Mouse (Mus musculus) forebrain, embryonic 16.5 days (tissue): ENCODE measurements around the gene Aar2. TPM values are rescaled to one million over a fixed set of nuclear protein-coding genes. Genes with fewer than 3 reads are reported as not detected.
"Not testable (repeated sequence)": the region's sequence is repeated elsewhere in the genome, so short reads cannot be mapped to it uniquely, and the experiment has no call there.

Experiments used
- ATAC-seq: fragments of 200-750 bp; cut with Nextera tagmentation; 2 replicates; pipeline ENCODE4 v1.8.0; 2017; ENCODE audit warnings: mild to moderate bottlenecking, moderate library complexity
- H3K27ac ChIP-seq: fragments of 300-500 bp; sonication (generic); 2 replicates; pipeline ENCODE4 v1.5.1; 2014; ENCODE audit warnings: low read length, control low read depth
- H3K27me3 ChIP-seq: fragments of 300-500 bp; sonication (generic); replicated peaks from 2 replicates; pipeline ENCODE4 v1.6.1; 2014; ENCODE audit warnings: low read length; ENCODE audit not compliant: control insufficient read depth, insufficient read depth
- H3K36me3 ChIP-seq: fragments of 300-500 bp; sonication (generic); 2 replicates; pipeline ENCODE4 v1.6.1; 2014; ENCODE audit not compliant: control insufficient read depth, insufficient read depth
- H3K4me1 ChIP-seq: fragments of 300-500 bp; sonication (generic); replicated peaks from 2 replicates; pipeline ENCODE4 v1.6.1; 2014; ENCODE audit warnings: low read length; ENCODE audit not compliant: control insufficient read depth, insufficient read depth
- H3K4me2 ChIP-seq: fragments of 300-500 bp; sonication (generic); 2 replicates; pipeline ENCODE4 v1.6.1; 2014; ENCODE audit warnings: mild to moderate bottlenecking, low read length, control low read depth
- H3K4me3 ChIP-seq: fragments of 300-500 bp; sonication (generic); replicated peaks from 2 replicates; pipeline ENCODE4 v1.5.1; 2014; ENCODE audit warnings: mild to moderate bottlenecking, low read length, control low read depth
- H3K9ac ChIP-seq: fragments of 300-500 bp; sonication (generic); replicated peaks from 2 replicates; pipeline ENCODE4 v1.6.1; 2014; ENCODE audit warnings: low read depth, low read length, control low read depth
- H3K9me3 ChIP-seq: fragments of 300-500 bp; sonication (generic); 2 replicates; pipeline ENCODE4 v1.6.1; 2016; ENCODE audit warnings: low read length; ENCODE audit not compliant: control insufficient read depth
- WGBS: fragments of 180-500 bp; shearing (Covaris S2); extraction: QIAGEN DNeasy Blood & Tissue Kit; methylation state at CpG from one replicate; pipeline ENCODE4 v1.1.7; 2014; 5-methylcytosine and 5-hydroxymethylcytosine counted together
- polyA plus RNA-seq: library from polyadenylated mRNA; unstranded; fragments of >200 nt; fragmentation: Nextera tagmentation; extraction: Ambion mirVana; gene quantifications from 2 replicates; pipeline ENCODE4 v1.2.1, GENCODE M21; 2015

Aar2 gene
- polyA plus RNA-seq, result 44.4 and 45.9 TPM in 2 replicates

DNA sequence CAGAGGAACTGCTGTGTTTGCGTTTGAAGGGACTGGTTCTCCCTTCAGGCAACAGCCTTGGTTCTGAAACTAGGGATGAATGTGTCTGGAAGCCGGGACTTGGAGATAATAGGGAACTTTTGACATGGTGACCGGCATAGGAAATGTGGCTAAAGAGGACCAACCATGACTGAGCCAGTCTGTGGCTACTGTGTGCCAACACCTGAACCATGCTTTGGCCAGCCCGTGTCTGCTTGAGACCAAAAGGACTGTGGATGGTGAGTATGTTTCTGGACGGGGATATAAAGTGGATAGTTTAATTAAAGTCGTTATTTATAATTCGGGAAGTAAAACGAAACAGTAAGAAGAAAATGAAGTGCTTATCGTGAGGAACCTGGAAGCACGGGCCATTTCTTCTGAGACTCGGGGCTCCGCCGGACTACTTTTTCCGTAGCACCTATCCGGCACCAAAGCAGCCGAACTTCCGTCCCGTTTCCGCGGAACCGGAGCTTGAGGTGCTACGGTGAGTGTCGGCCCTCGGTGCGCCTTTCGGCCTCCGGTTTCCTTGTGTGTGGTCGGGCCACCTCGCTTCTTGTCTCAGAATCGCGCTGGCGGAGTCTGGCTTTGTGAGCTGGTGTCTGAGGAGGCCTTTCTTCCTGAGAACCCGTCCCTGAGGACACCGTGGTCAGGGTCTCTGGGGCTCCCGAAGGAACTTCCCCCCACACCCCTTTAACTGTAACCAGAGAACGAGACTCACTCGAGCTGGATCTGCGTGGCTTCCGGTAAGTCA is at the start of gene Aar2:
Gene Aar2, plus strand, starts transcription at position 462 of the 769 bp plus-strand sequence.
- Histone ChIP-seq H3K9me3 (no peaks in the 10 kb centered on the region), H3K27me3 (no peaks in the 10 kb centered on the region), H3K4me1 (peaks cover 13% of the 10 kb centered on the region), H3K4me3 (peak within 1 kb of the TSS; percentile 89), H3K4me2 (peak within 1 kb of the TSS; percentile 85), H3K27ac (peak within 1 kb of the TSS; percentile 70), H3K9ac (peak within 1 kb of the TSS; percentile 85), H3K36me3 (peaks cover 10% of the 10 kb centered on the region)
- WGBS, result 4% methylated on average over 39 of the region's 39 CpGs
- ATAC-seq, result peak; percentile 54; the same call in 1 of the 2 replicates

DNA sequence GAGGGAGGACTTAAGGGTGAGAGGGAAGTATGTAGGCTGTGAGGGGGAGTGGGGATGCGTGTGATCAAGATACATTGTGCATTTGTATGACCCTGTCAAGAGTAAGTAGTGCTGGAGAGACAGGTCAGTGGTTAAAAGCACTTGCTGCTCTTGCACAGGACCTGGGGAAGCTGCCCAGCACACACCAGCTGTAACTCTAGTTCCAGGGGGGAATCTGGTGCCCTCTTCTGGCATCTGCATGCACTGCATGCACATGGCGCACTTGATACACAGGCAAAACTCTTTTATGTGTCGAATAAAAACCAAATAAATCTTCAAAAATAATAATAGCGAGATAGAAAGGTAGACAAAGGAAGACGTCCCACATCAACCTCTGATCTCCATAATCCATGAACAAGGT is 49.5 kb upstream of the Aar2 start:
- H3K4me1 ChIP-seq, result peaks cover 6% of the 10 kb centered on the region; the same call in 1 of the 2 replicates
- WGBS, result 43% methylated on average over 5 of the region's 5 CpGs
- peaks cover 15% of the 10 kb centered on the region for H3K36me3 ChIP-seq
- no peaks in the 10 kb centered on the region for H3K27me3 ChIP-seq
- no peak overlapping the region for H3K27ac ChIP-seq
- peak; percentile 31; the same call in 1 of the 2 replicates for ATAC-seq
- H3K4me3 ChIP-seq, result no peak overlapping the region
- H3K9ac ChIP-seq, result no peak overlapping the region
- H3K9me3 ChIP-seq, result no peaks in the 10 kb centered on the region
- H3K4me2 ChIP-seq, result no peak overlapping the region

DNA sequence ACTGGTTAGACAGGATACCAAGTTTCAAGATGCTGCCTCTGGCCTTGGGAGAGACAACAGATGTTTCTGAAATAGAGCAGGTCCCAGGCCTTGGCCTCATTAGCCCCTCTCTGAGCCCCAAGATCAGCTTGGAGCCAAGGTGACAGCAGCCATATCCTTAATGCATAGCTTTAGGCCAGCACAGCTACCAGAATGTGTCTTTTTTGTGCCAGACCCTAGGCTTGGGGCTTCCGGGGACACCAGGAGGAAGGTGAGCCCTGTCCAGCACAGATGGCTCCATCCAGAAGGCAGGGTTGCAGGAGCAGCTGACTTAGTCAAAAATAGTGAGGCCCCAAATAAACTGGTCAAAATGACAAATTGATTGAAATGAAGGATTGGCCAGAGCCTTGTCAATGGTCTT is 46.4 kb upstream of the Aar2 start:
- Histone ChIP-seq H3K4me2 (no peak overlapping the region), H3K9ac (no peak overlapping the region), H3K27me3 (no peaks in the 10 kb centered on the region), H3K4me1 (no peaks in the 10 kb centered on the region), H3K27ac (no peak overlapping the region), H3K9me3 (no peaks in the 10 kb centered on the region), H3K36me3 (peaks cover 9% of the 10 kb centered on the region), H3K4me3 (no peak overlapping the region)
- 84% methylated on average over 1 of the region's 1 CpGs for WGBS
- ATAC-seq, result no peak

DNA sequence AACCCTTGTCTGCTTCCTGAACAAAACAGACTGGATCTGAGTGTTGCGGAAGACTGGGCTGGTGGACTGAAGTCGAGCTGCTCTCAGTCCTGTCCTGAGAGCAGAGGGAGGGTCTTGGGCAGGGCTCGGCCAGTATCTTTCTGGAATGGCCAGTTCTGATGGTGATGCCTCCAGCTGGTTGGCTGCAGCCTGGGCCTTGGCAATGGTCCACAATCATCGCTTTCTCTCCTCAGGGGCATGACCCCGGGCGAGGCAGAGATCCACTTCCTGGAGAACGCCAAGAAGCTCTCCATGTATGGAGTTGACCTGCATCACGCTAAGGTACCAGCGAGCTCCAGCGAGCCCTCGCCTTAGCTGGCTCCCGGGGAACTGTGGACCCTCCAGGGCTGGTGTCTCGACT is 41.9 kb upstream of the Aar2 start:
- Histone ChIP-seq H3K36me3 (peaks cover 15% of the 10 kb centered on the region), H3K9ac (no peak overlapping the region), H3K4me2 (no peak overlapping the region), H3K9me3 (no peaks in the 10 kb centered on the region), H3K4me3 (no peak overlapping the region), H3K4me1 (no peaks in the 10 kb centered on the region), H3K27ac (no peak overlapping the region), H3K27me3 (no peaks in the 10 kb centered on the region)
- 92% methylated on average over 13 of the region's 13 CpGs for WGBS
- ATAC-seq, result no peak

DNA sequence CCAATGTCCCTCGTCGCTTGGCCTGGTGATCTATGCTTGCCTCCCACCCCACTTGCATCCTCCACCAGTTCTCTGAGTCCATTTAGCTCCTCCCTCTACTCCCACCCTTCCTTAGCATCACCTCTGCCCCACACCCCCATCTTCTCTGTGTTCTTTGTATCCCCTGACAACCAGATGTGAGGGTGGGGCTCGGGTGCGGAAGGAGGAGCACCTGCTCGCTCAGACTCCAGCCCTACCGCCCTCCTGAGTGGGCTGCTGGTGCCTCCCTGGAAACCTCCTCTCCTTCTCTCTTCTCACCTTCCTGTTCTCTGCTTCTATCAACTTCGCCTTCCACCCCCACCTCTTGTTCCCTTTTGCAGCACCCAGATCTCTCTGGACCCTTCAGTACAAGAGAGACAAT is 35.4 kb upstream of the Aar2 start:
- 77% methylated on average over 7 of the region's 7 CpGs for WGBS
- H3K4me3 ChIP-seq, result no peak overlapping the region
- H3K4me2 ChIP-seq, result no peak overlapping the region
- H3K4me1 ChIP-seq, result no peaks in the 10 kb centered on the region
- H3K27ac ChIP-seq, result no peak overlapping the region
- no peaks in the 10 kb centered on the region for H3K27me3 ChIP-seq
- peaks cover 14% of the 10 kb centered on the region for H3K36me3 ChIP-seq
- no peaks in the 10 kb centered on the region for H3K9me3 ChIP-seq
- ATAC-seq, result no peak
- no peak overlapping the region for H3K9ac ChIP-seq

DNA sequence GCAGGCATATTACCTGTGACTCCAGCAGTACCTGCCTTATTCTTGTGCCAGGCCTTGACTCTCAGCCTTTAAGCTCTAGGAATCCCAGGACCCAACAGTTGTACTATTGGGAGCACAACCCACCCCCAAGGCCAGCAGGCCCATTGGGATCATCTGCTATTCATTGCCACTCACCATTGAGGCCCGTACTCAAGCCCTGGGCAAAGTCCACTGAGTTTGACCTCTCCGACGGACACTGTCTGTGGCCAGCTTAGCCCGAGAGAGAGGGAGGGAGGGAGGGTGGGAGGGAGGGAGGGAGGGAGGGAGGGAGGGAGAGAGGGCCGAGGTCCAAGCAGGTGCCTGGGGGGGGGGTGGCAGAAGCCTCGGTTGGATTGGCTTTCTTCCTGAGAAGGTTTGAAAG is 34.8 kb upstream of the Aar2 start:
- Histone ChIP-seq H3K27ac (no peak overlapping the region), H3K4me3 (no peak overlapping the region), H3K4me1 (no peaks in the 10 kb centered on the region), H3K36me3 (peaks cover 12% of the 10 kb centered on the region), H3K9ac (no peak overlapping the region), H3K27me3 (no peaks in the 10 kb centered on the region), H3K9me3 (no peaks in the 10 kb centered on the region), H3K4me2 (no peak overlapping the region)
- 59% methylated on average over 3 of the region's 6 CpGs for WGBS
- no peak for ATAC-seq

DNA sequence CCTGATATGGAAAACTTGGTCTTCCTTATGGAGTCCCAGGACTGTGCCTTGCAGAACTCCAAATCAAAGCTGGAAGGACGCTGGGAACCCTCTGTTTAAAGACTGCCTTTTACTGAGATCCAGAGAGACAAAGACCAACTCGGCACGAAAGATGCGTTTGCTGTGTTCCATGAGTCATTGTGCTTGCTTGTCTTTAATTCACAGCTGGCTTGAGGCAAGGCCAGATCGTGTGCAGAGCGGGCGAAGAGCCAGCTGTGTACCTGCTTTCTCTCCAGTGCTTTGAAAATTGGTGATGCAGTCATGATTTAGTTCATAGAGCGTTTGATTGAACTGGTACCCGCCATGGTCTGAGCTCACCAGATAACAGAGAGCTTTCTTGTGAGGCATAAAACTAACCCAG is 32.3 kb upstream of the Aar2 start:
- H3K27ac ChIP-seq, result no peak overlapping the region
- peaks cover 5% of the 10 kb centered on the region; the same call in 1 of the 2 replicates for H3K36me3 ChIP-seq
- no peaks in the 10 kb centered on the region for H3K27me3 ChIP-seq
- 80% methylated on average over 9 of the region's 9 CpGs for WGBS
- no peak overlapping the region for H3K9ac ChIP-seq
- no peaks in the 10 kb centered on the region for H3K9me3 ChIP-seq
- H3K4me2 ChIP-seq, result no peak overlapping the region
- no peaks in the 10 kb centered on the region for H3K4me1 ChIP-seq
- H3K4me3 ChIP-seq, result no peak overlapping the region
- ATAC-seq, result no peak

DNA sequence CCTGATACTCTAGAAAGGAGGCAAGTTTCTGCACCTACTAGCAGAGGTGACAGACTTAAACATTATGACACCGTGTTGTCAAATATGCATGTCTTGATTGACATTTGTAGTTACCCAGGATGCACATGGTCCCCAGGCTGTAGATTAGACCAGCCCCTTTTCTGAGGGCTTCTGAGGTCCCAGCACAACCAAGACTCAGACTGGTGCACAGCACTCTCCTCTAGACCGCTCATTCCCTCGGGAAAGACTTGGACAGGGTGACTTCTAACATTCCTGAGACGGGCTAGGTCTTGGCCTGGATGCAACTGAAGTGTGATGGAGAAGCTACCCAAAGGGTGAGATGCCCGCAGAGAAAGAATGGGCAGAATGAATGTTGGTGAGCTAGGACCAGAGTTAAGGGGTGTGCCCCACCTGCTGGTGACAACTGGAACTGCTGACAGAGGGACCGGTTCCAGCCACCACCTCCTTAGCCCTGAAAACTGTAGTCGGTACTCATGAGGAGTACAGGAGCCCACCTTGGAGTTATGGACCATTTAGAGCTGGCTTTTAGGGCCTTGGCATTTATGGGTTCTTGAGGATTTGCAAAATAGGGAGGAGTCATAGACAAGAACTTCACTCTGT is 31.7 kb upstream of the Aar2 start:
- Histone ChIP-seq H3K9ac (no peak overlapping the region), H3K4me3 (no peak overlapping the region), H3K36me3 (peaks cover 5% of the 10 kb centered on the region; the same call in 1 of the 2 replicates), H3K4me1 (no peaks in the 10 kb centered on the region), H3K4me2 (no peak overlapping the region), H3K27me3 (no peaks in the 10 kb centered on the region), H3K9me3 (no peaks in the 10 kb centered on the region), H3K27ac (no peak overlapping the region)
- ATAC-seq, result peak; percentile 61
- WGBS, result 26% methylated on average over 7 of the region's 7 CpGs

DNA sequence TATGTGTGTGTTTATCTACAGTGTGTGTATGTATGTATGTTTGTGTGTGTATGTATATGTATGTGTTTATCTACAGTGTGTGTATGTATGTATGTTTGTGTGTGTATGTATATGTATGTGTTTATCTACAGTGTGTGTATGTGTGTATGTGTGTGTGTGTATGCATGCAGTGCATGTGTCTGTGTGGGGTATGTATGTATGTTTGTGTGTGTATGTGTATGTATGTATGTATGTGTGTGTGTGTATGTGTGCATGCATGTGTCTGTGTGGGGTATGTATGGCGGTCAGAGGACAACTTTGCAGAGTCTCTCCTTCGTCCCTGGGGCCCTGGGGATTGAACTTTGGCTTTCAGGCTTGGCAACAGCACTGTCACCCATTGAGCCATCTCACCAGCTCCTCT is 30.7 kb upstream of the Aar2 start:
- WGBS, result 81% methylated on average over 2 of the region's 2 CpGs
- not testable (repeated sequence) for H3K4me2 ChIP-seq, H3K4me1 ChIP-seq, H3K9ac ChIP-seq, H3K36me3 ChIP-seq, H3K9me3 ChIP-seq, H3K27me3 ChIP-seq, H3K27ac ChIP-seq, H3K4me3 ChIP-seq
- ATAC-seq, result peak; percentile 79; the same call in 1 of the 2 replicates
